In genomic region chr9:64830092-64830618, GRCm38 (mm10) we compare ENCODE assay signal across 17 mouse cellular contexts. TPM values are rescaled to one million over a fixed set of nuclear protein-coding genes. Genes with fewer than 3 reads are reported as not detected.
DNase-seq lines count a peak whose midpoint lies in the region; ATAC-seq lines count a peak whose summit lies in the region.
"Had no signal": no experiment of that assay in that cellular context is flagged by ENCODE, and none has a peak within 500 bp of the region (broad histone marks: within the 10 kb centered on the region; RNA-seq: fewer than 3 reads in every experiment).

No protein-coding gene starts in this region.

- H3K36me3 ChIP-seq in heart, embryonic 11.5 days (ENCODE audit: control insufficient read depth, insufficient read depth, low read length): no peaks in the 10 kb centered on the region
- H3K36me3 ChIP-seq in megakaryocyte, embryonic 14.5 days (replicated peaks; ENCODE audit: low read length): peaks cover 36% of the 10 kb centered on the region
- H3K36me3 ChIP-seq in hindbrain, embryonic 13.5 days: no peaks in the 10 kb centered on the region
- H3K36me3 ChIP-seq: hindbrain, embryonic 15.5 days; neural tube, embryonic 13.5 days had no signal

- no peak overlapping the region for H3K4me3 ChIP-seq in heart, embryonic 11.5 days (ENCODE audit: low read depth, low read length)
- H3K4me3 ChIP-seq in megakaryocyte, embryonic 14.5 days (replicated peaks): peak overlapping the region; percentile 85
- H3K4me3 ChIP-seq in hindbrain, embryonic 13.5 days: no peak overlapping the region
- H3K4me3 ChIP-seq: heart, adult 2 months; hindbrain, embryonic 15.5 days; neural tube, embryonic 13.5 days had no signal

- H3K4me2 ChIP-seq in heart, embryonic 11.5 days: no peak overlapping the region
- H3K4me2 ChIP-seq in hindbrain, embryonic 13.5 days: no peak overlapping the region
- H3K4me2 ChIP-seq: hindbrain, embryonic 15.5 days; midbrain, embryonic 11.5 days; neural tube, embryonic 13.5 days had no signal

- ATAC-seq in heart, embryonic 11.5 days (replicated peaks; ENCODE audit: insufficient number of reproducible peaks, low FRiP score, low TSS enrichment): no peak
- ATAC-seq in hematopoietic stem cell, adult 5-6 weeks (replicated peaks in 1 of 2; ENCODE audit: insufficient read depth in 1 of 2, low FRiP score in 2 of 2, low TSS enrichment in 1 of 2, low read depth in 1 of 2, poor library complexity in 2 of 2, severe bottlenecking in 2 of 2): peak; percentile 97 to 98
- no peak for ATAC-seq in hindbrain, embryonic 13.5 days (ENCODE audit: low FRiP score)
- ATAC-seq: forebrain, postnatal 0 days had no signal

- no peaks in the 10 kb centered on the region for H3K9me3 ChIP-seq in heart, embryonic 11.5 days (replicated peaks; ENCODE audit: control insufficient read depth, low read length)
- H3K9me3 ChIP-seq in megakaryocyte, embryonic 14.5 days: no peaks in the 10 kb centered on the region
- no peaks in the 10 kb centered on the region for H3K9me3 ChIP-seq in hindbrain, embryonic 13.5 days
- H3K9me3 ChIP-seq: hindbrain, embryonic 15.5 days; neural tube, embryonic 13.5 days had no signal

- 38% methylated on average over 6 of the region's 6 CpGs for WGBS in heart, embryonic 11.5 days (ENCODE audit: insufficient replicate concordance)
- WGBS in hindbrain, embryonic 13.5 days: 80% methylated on average over 6 of the region's 6 CpGs

- H3K4me1 ChIP-seq in heart, embryonic 11.5 days (ENCODE audit: control insufficient read depth, insufficient read depth, low read length): peaks cover 5% of the 10 kb centered on the region; the same call in 1 of the 2 replicates
- peaks cover 73% of the 10 kb centered on the region for H3K4me1 ChIP-seq in megakaryocyte, embryonic 14.5 days
- H3K4me1 ChIP-seq in hindbrain, embryonic 13.5 days (replicated peaks): no peaks in the 10 kb centered on the region
- H3K4me1 ChIP-seq: hindbrain, embryonic 15.5 days; neural tube, embryonic 13.5 days had no signal

- peak; percentile 20 for DNase-seq in heart, adult 8-10 months (ENCODE audit: low spot score)
- DNase-seq in B cell, adult 2 months: peak; percentile 53 to 59
- no peak for DNase-seq in right cerebral cortex, postnatal 10 days (ENCODE audit: low spot score in 2 of 2)
- DNase-seq in kidney, adult 11 months: no peak
- DNase-seq: adrenal gland, postnatal 25 days; cerebellum, adult 9-10 months; forebrain, postnatal 0 days; kidney, postnatal 4 days; right cerebral cortex, postnatal 14 days had no signal

- no peak overlapping the region for H3K9ac ChIP-seq in heart, embryonic 11.5 days (ENCODE audit: low read depth, low read length)
- no peak overlapping the region for H3K9ac ChIP-seq in hindbrain, embryonic 13.5 days
- H3K9ac ChIP-seq: forebrain, postnatal 0 days; hindbrain, embryonic 15.5 days; neural tube, embryonic 13.5 days had no signal

- no peaks in the 10 kb centered on the region for H3K27me3 ChIP-seq in heart, embryonic 11.5 days (ENCODE audit: control insufficient read depth, insufficient read depth, low read length)
- no peaks in the 10 kb centered on the region for H3K27me3 ChIP-seq in megakaryocyte, embryonic 14.5 days (replicated peaks)
- H3K27me3 ChIP-seq in hindbrain, embryonic 13.5 days: no peaks in the 10 kb centered on the region
- H3K27me3 ChIP-seq: hindbrain, embryonic 15.5 days; neural tube, embryonic 13.5 days had no signal

- H3K27ac ChIP-seq in heart, embryonic 11.5 days (ENCODE audit: low read depth, low read length): no peak overlapping the region
- no peak overlapping the region for H3K27ac ChIP-seq in hindbrain, embryonic 13.5 days
- H3K27ac ChIP-seq: heart, adult 2 months; hindbrain, embryonic 15.5 days; neural tube, embryonic 13.5 days had no signal

RNA-seq across cellular contexts. Expression of gene Dennd4a, which starts 19.0 kb away (rescaled TPM):
- 1 to 10 TPM; 5.7 to 8.5 (median 6.3) TPM for total RNA-seq in heart, adult 8-10 months (2022)
- 7.1 and 8.4 TPM in 2 replicates for polyA plus RNA-seq in heart, embryonic 11.5 days (2014; fragmentation: Nextera tagmentation; extraction: Ambion mirVana)
- total RNA-seq in hematopoietic stem cell, adult 5-6 weeks (2017): 55.7 and 75.6 TPM in 2 replicates
- 2.2 and 3.2 TPM in 2 replicates for polyA plus RNA-seq in megakaryocyte, embryonic 14.5 days (2012; ENCODE audit: insufficient read depth, low replicate concordance)
- polyA plus RNA-seq in hindbrain, embryonic 13.5 days (2015; fragmentation: Nextera tagmentation; extraction: Ambion mirVana): 9.4 and 10.0 TPM in 2 replicates

Comparison
In these comparisons a context has a peak if more than half of its experiments do, and no peak if none do; other contexts are left out.
1. DNase-seq: peak in heart, adult 8-10 months (single experiment) and B cell, adult 2 months (2 of 2); none in right cerebral cortex, postnatal 10 days (0 of 2) and kidney, adult 11 months (single experiment).
2. ATAC-seq: peak in hematopoietic stem cell, adult 5-6 weeks (2 of 2); none in heart, embryonic 11.5 days (single experiment) and hindbrain, embryonic 13.5 days (single experiment).